Mouse (Mus musculus): ENCODE data around the gene Faap20.

DNA sequence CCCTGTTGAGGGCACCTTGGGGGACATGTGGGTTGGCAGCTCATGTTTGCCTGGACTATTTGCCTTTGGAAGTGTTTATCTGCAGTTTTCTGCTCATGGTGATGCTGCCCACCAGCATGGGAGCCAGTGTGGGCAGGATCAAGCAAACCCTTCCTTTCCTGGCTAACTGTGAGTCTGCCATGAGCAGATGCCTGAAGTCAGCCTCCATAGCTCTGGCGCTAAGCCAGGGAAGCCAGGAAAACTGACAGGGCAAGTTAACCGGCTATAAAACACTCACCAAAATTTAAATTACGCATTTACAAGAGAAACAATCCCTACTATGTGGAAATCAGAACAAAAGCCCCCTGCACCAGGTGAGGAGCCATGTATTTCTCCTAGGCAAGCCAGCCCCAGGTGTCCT is 25.2 kb downstream of the Faap20 start:
- no peak for TF ChIP-seq CTCF (IDR thresholded peaks at IDR 0.05; ENCODE audit: extremely low read depth, insufficient read depth, low read length)
- TF ChIP-seq POLR2A (IDR thresholded peaks at IDR 0.05; ENCODE audit: extremely low read depth, insufficient read depth, low read length) = no peak

Data from cortical plate, adult 2 months (tissue).